Mouse (Mus musculus): ENCODE data around the gene Epyc. TPM values are rescaled to one million over a fixed set of nuclear protein-coding genes. Genes with fewer than 3 reads are reported as not detected.

Epyc gene
- polyA plus RNA-seq, 1 experiment from 2014 or later: not detected

DNA sequence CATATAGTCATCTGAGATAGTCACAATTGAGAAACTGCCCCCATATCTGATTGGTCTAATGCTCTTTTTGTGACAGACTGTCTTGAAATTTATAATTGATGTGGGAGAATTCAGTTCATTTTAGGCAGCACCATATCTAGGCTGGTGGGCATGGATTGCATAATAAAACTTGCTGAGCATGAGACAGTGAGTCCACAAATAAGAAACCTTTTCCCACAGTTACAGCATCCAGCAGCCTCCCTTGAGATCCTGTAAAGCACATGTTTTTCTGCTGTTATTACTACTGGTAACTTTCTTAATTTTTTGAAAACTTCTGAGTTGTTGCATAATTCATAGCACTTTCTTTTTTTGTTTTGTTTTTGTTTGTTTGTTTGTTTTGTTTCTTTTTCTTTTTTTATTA, 39.1 kb downstream of the Epyc start:
- Histone ChIP-seq H3K36me3 (ENCODE audit: inconsistent target) (no peaks in the 10 kb centered on the region), H3K27ac (no peak overlapping the region), H3K79me2 (ENCODE audit: inconsistent target) (no peaks in the 10 kb centered on the region), H3K4me3 (ENCODE audit: inconsistent target) (no peak overlapping the region)

GRCm38 (mm10) chr10:97687198-97687597, 43.3 kb downstream of the Epyc start:
- H3K27ac ChIP-seq: no peak overlapping the region
- WGBS (ENCODE audit: missing documents): 93% methylated on average over 1 of the region's 1 CpGs
- H3K4me3 ChIP-seq (ENCODE audit: inconsistent target): no peak overlapping the region
- H3K36me3 ChIP-seq (ENCODE audit: inconsistent target): no peaks in the 10 kb centered on the region
- no peaks in the 10 kb centered on the region for H3K79me2 ChIP-seq (ENCODE audit: inconsistent target)

- Histone ChIP-seq H3K27ac (no peak overlapping the region), H3K79me2 (ENCODE audit: inconsistent target) (no peaks in the 10 kb centered on the region), H3K36me3 (ENCODE audit: inconsistent target) (no peaks in the 10 kb centered on the region), H3K4me3 (ENCODE audit: inconsistent target) (no peak overlapping the region)
- WGBS (ENCODE audit: missing documents): 77% methylated on average over 3 of the region's 3 CpGs
Measured at GRCm38 (mm10) chr10:97689425-97689824, 45.6 kb downstream of the Epyc start.

- WGBS (ENCODE audit: missing documents): 80% methylated on average over 18 of the region's 20 CpGs
- H3K4me3 ChIP-seq (ENCODE audit: inconsistent target): no peak within 1 kb of the TSS
Measured at GRCm38 (mm10) chr10:97692913-97693312, 49.0 kb downstream of the Epyc start, which contains the start of gene Ccer1. Ccer1 (plus strand) TSS chr10:97693059.

GRCm38 (mm10) chr10:97693398-97694135, 49.7 kb downstream of the Epyc start:
- H3K27ac ChIP-seq: no peak overlapping the region
- no peaks in the 10 kb centered on the region for H3K79me2 ChIP-seq (ENCODE audit: inconsistent target)
- WGBS (ENCODE audit: missing documents): 93% methylated on average over 36 of the region's 37 CpGs
- no peak overlapping the region for H3K4me3 ChIP-seq (ENCODE audit: inconsistent target)
- H3K36me3 ChIP-seq (ENCODE audit: inconsistent target): no peaks in the 10 kb centered on the region

More at GRCm38 (mm10) chr10:97692913-97693312, 49.0 kb downstream of the Epyc start, which contains the start of gene Ccer1:
- no peaks in the 10 kb centered on the region for H3K79me2 ChIP-seq (ENCODE audit: inconsistent target)
- no peaks in the 10 kb centered on the region for H3K36me3 ChIP-seq (ENCODE audit: inconsistent target)
- H3K27ac ChIP-seq: no peak within 1 kb of the TSS

- Histone ChIP-seq H3K27ac (no peak overlapping the region), H3K4me3 (ENCODE audit: inconsistent target) (no peak overlapping the region), H3K79me2 (ENCODE audit: inconsistent target) (no peaks in the 10 kb centered on the region), H3K36me3 (ENCODE audit: inconsistent target) (no peaks in the 10 kb centered on the region)
Measured at GRCm38 (mm10) chr10:97702321-97702720, 58.5 kb downstream of the Epyc start.

DNA sequence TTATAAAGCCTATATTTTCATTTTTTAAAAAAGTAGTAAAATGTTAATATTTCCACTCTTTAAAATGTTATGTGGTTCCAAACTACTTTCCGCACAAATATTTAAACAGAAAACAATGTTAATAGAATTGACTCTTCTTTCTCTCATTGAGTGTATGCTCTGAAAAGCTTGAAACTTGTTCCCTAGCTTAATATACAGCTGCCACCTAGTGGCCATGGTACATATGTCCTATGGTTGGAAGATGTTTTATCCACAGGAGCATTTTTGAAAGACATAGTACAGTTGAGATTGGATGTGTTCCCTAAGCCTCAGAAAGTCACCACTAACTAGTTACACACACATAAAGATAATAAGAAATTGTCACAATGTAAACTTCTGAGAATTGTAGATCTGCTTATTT, 60.7 kb downstream of the Epyc start:
- no peaks in the 10 kb centered on the region for H3K79me2 ChIP-seq (ENCODE audit: inconsistent target)
- no peak overlapping the region for H3K27ac ChIP-seq
- H3K36me3 ChIP-seq (ENCODE audit: inconsistent target): no peaks in the 10 kb centered on the region
- 80% methylated on average over 1 of the region's 1 CpGs for WGBS (ENCODE audit: missing documents)
- no peak overlapping the region for H3K4me3 ChIP-seq (ENCODE audit: inconsistent target)

DNA sequence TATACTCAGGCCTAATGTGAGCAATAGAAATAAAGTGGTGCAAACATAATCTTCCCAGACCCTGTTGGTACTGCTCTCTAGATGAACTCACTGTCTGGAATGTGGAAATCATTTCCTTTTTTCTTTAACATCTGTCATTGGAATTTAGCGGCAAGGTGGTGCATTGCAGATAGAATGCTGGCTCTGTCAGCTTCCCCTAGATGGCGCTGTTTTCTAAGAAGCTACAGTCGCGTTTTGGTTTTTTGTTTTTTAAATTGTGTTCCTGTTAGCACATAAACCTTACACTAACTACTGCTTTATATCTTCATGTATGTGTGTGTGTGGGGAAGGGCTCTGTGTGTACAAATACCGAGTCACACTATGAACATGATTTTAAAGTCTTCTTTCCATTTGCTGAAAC, 68.8 kb downstream of the Epyc start:
- 7% methylated on average over 5 of the region's 5 CpGs for WGBS (ENCODE audit: missing documents)
- no peak overlapping the region for H3K4me3 ChIP-seq (ENCODE audit: inconsistent target)

GRCm38 (mm10) chr10:97714584-97714983, 70.7 kb downstream of the Epyc start:
- H3K79me2 ChIP-seq (ENCODE audit: inconsistent target): no peaks in the 10 kb centered on the region
- H3K4me3 ChIP-seq (ENCODE audit: inconsistent target): no peak overlapping the region
- H3K36me3 ChIP-seq (ENCODE audit: inconsistent target): no peaks in the 10 kb centered on the region
- H3K27ac ChIP-seq: no peak overlapping the region
- 81% methylated on average over 4 of the region's 4 CpGs for WGBS (ENCODE audit: missing documents)

More for the DNA sequence above, 68.8 kb downstream of the Epyc start:
- no peaks in the 10 kb centered on the region for H3K79me2 ChIP-seq (ENCODE audit: inconsistent target)
- no peak overlapping the region for H3K27ac ChIP-seq
- H3K36me3 ChIP-seq (ENCODE audit: inconsistent target): no peaks in the 10 kb centered on the region

DNA sequence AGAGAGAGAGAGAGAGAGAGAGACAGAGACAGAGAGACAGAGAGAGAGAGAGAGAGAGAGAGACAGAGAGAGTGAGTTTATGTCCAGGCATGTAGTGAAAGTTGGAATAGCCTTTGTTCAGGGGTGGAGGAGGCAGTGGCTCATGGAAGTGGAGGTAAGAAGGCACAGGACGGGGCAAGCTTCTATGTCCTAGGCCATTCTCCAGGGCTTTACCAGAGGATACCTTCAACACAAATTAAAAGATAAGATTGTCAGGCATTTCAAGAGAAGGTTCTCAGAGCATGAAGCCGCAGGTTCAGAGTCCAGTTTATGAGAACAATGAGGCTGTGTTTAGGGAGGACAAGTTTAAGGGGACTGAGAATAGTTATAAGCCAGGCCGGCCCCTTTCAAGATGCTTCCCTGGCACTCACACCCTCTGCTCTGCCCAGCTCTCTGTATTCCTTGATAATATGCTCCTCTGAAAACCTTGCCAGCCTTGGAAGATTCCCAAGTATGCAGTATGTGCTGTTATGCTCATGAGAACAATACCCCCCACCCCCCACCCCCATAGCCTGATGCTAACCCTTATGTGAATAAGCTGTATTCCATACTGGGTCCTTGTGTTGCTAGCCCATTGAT, 71.5 kb downstream of the Epyc start:
- no peak overlapping the region for H3K4me3 ChIP-seq (ENCODE audit: inconsistent target)
- no peaks in the 10 kb centered on the region for H3K79me2 ChIP-seq (ENCODE audit: inconsistent target)
- H3K36me3 ChIP-seq (ENCODE audit: inconsistent target): no peaks in the 10 kb centered on the region
- H3K27ac ChIP-seq: no peak overlapping the region
- WGBS (ENCODE audit: missing documents): 87% methylated on average over 3 of the region's 3 CpGs

DNA sequence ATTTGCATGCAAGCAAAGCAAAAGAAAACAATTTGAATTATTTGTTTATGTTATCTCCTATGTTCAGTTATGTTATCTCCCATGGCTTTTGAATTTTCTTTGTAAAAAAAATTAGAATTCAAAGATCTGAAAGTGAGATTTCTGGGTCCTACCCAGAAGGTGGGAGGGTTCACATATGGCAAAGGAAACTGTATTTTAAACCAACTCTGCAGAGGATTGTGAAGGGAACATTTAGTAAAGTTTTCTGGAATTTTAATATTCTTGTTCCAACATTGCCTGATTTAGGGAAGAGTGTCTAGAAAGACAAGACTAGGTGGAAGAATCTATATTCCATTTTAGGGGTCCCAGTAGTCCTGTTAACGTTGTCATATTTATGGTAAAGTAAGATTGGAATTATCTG, 73.4 kb downstream of the Epyc start:
- 88% methylated on average over 1 of the region's 1 CpGs for WGBS (ENCODE audit: missing documents)
- H3K4me3 ChIP-seq (ENCODE audit: inconsistent target): no peak overlapping the region
- no peaks in the 10 kb centered on the region for H3K36me3 ChIP-seq (ENCODE audit: inconsistent target)

DNA sequence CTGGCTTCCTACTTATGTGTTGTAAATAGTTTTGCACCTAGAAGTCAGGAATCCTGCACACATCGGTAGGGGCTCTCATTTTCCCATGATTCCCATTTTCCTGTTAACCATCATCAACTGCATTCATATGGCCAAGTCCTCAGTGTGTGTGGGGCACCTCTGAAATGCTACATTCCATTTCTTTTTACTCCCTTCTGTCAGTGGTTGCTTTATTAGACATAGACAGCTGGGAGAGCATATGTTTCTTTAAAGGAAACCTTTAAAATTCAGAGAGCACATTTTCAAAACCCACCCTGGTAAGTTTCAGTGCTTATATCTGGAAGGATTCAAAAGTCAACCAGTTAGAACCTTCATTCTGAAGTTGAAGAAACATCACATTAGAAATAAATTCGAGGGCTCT, 74.2 kb downstream of the Epyc start:
- H3K36me3 ChIP-seq (ENCODE audit: inconsistent target): no peaks in the 10 kb centered on the region

More for the DNA sequence above, 73.4 kb downstream of the Epyc start:
- Histone ChIP-seq H3K79me2 (ENCODE audit: inconsistent target) (no peaks in the 10 kb centered on the region), H3K27ac (no peak overlapping the region)

GRCm38 (mm10) chr10:97720625-97721024, 76.8 kb downstream of the Epyc start:
- no peak overlapping the region for H3K27ac ChIP-seq
- H3K4me3 ChIP-seq (ENCODE audit: inconsistent target): no peak overlapping the region
- no peaks in the 10 kb centered on the region for H3K79me2 ChIP-seq (ENCODE audit: inconsistent target)
- WGBS (ENCODE audit: missing documents): 100% methylated on average over 1 of the region's 1 CpGs
- no peaks in the 10 kb centered on the region for H3K36me3 ChIP-seq (ENCODE audit: inconsistent target)

More for the DNA sequence above, 74.2 kb downstream of the Epyc start:
- 62% methylated on average over 2 of the region's 2 CpGs for WGBS (ENCODE audit: missing documents)
- H3K4me3 ChIP-seq (ENCODE audit: inconsistent target): no peak overlapping the region
- H3K27ac ChIP-seq: no peak overlapping the region
- H3K79me2 ChIP-seq (ENCODE audit: inconsistent target): no peaks in the 10 kb centered on the region

DNA sequence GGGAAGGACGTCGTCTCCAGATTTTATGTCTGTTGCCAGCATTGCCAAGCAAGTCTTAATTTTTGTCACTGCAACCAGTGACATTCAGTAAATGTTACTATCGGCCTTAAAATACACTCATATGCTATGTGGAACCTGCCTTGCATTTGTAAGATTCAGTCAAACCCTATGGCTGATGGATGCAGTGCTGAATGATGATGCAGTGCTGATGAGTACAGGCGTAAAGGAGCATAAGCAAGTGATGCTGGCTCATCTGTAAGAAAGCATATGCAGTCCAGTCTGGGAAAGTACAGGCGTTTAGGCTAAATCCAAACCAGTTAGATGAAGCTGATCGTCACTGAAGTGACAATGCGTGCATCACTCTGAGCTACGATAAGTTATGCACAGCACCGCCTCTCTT, 78.8 kb downstream of the Epyc start:
- H3K79me2 ChIP-seq (ENCODE audit: inconsistent target): no peaks in the 10 kb centered on the region
- WGBS (ENCODE audit: missing documents): 93% methylated on average over 9 of the region's 9 CpGs
- H3K4me3 ChIP-seq (ENCODE audit: inconsistent target): no peak overlapping the region
- H3K27ac ChIP-seq: no peak overlapping the region
- H3K36me3 ChIP-seq (ENCODE audit: inconsistent target): no peaks in the 10 kb centered on the region

DNA sequence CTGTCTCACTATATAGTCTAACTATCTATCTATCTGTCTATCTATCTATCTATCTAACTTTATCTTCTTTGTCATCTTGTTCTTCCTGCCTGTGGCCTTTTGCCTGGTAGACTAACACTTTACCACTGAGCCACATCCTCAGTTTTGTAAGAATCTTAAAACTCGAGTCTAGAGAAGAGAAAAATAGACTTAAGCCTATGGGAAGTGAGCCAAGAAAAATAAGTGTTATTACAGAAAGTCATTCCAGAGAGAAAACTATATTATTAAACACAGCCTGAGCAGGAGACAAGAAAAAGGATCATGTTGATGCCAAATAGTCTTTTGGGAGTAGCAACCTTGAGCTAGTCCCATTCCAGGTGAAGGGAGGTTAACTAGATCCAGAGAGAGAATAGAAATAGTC, 82.1 kb downstream of the Epyc start:
- WGBS (ENCODE audit: missing documents): 40% methylated on average over 1 of the region's 1 CpGs
- H3K36me3 ChIP-seq (ENCODE audit: inconsistent target): no peaks in the 10 kb centered on the region
- H3K27ac ChIP-seq: no peak overlapping the region
- no peak overlapping the region for H3K4me3 ChIP-seq (ENCODE audit: inconsistent target)
- no peaks in the 10 kb centered on the region for H3K79me2 ChIP-seq (ENCODE audit: inconsistent target)
